Mouse (Mus musculus) MEL (cell line): ENCODE results near the gene Them5. TPM values are rescaled to one million over a fixed set of nuclear protein-coding genes. Genes with fewer than 3 reads are reported as not detected.

Source experiments
- DNase-seq: peaks from one replicate; pipeline ENCODE4 v3.0.0; 2011; ENCODE audit warnings: low read depth, low spot score
- H3K27ac ChIP-seq: 2 replicates; pipeline ENCODE4 v1.5.1; 2012; ENCODE audit warnings: low read depth, mild to moderate bottlenecking, control low read depth, low read length, moderate library complexity; ENCODE audit not compliant: control insufficient read depth
- H3K27me3 ChIP-seq, 2 experiments: fragments of 150-350 bp in 1 of 2; sonication (generic) in 1 of 2; 2 replicates each; pipeline ENCODE4 v1.6.1; 2012; ENCODE audit warnings: low read length in 2 of 2, mild to moderate bottlenecking in 2 of 2, improper control_type of control experiment in 1 of 2, moderate library complexity in 1 of 2; ENCODE audit not compliant: insufficient read depth in 2 of 2, control insufficient read depth in 1 of 2
- H3K36me3 ChIP-seq, 2 experiments: 2 replicates each; pipeline ENCODE4 v1.6.1; 2012 to 2014; ENCODE audit warnings: low read length in 2 of 2, improper control_type of control experiment in 1 of 2, inconsistent platforms in 1 of 2, mild to moderate bottlenecking in 1 of 2; ENCODE audit not compliant: insufficient read depth in 2 of 2, control insufficient read depth in 1 of 2
- H3K4me1 ChIP-seq, 2 experiments: fragments of 150-350 bp in 1 of 2; sonication (generic) in 1 of 2; 2 replicates each; pipeline ENCODE4 v1.6.1; 2012; ENCODE audit warnings: low read length in 2 of 2, improper control_type of control experiment in 1 of 2, mild to moderate bottlenecking in 1 of 2; ENCODE audit not compliant: insufficient read depth in 2 of 2, control insufficient read depth in 1 of 2
- H3K4me3 ChIP-seq, 2 experiments: fragments of 150-350 bp in 1 of 2; sonication (generic) in 1 of 2; 2 replicates each; pipeline ENCODE4 v1.5.1; 2012; ENCODE audit warnings: low read depth in 2 of 2, low read length in 2 of 2, mild to moderate bottlenecking in 2 of 2, moderate library complexity in 2 of 2, control low read depth in 1 of 2, improper control_type of control experiment in 1 of 2; ENCODE audit not compliant: control insufficient read depth in 1 of 2, insufficient read depth in 1 of 2
- H3K79me2 ChIP-seq: 2 replicates; pipeline ENCODE4 v1.6.1; 2012; ENCODE audit warnings: mild to moderate bottlenecking, low read length, moderate library complexity; ENCODE audit not compliant: control insufficient read depth, poor library complexity, insufficient read depth
- H3K9ac ChIP-seq: 2 replicates; pipeline ENCODE4 v1.6.1; 2012; ENCODE audit warnings: low read depth, mild to moderate bottlenecking, control low read depth, low read length, moderate library complexity; ENCODE audit not compliant: control insufficient read depth, poor library complexity, severe bottlenecking
- H3K9me3 ChIP-seq: fragments of 150-350 bp; sonication (generic); replicated peaks from 2 replicates; pipeline ENCODE4 v1.6.1; 2012; ENCODE audit warnings: mild to moderate bottlenecking, low read length, improper control_type of control experiment, moderate library complexity; ENCODE audit not compliant: insufficient read depth
- CHD2 ChIP-seq: IDR thresholded peaks from 2 replicates; pipeline ENCODE4 v1.6.1; 2011; ENCODE audit warnings: low read length, improper control_type of control experiment
- CTCF ChIP-seq, 3 experiments: IDR thresholded peaks in 2 of 3; conservative IDR thresholded peaks in 1 of 3; 2 replicates each; pipeline ENCODE4 v1.5.1; 2011 to 2012; ENCODE audit warnings: low read length in 3 of 3, low read depth in 2 of 3, mild to moderate bottlenecking in 2 of 3, improper control_type of control experiment in 1 of 3, inconsistent platforms in 1 of 3, mixed read lengths in 1 of 3, moderate library complexity in 1 of 3; ENCODE audit not compliant: control insufficient read depth in 1 of 3, insufficient read depth in 1 of 3, poor library complexity in 1 of 3, severe bottlenecking in 1 of 3
- GABPA ChIP-seq: IDR thresholded peaks from 2 replicates; pipeline ENCODE4 v1.6.1; 2012; ENCODE audit warnings: low read depth, mild to moderate bottlenecking, inconsistent platforms, low read length, improper control_type of control experiment, moderate library complexity
- HCFC1 ChIP-seq: IDR thresholded peaks from 2 replicates; pipeline ENCODE4 v1.6.1; 2012; ENCODE audit warnings: low read depth, mild to moderate bottlenecking, inconsistent platforms, low read length, improper control_type of control experiment, moderate library complexity
- JUND ChIP-seq: IDR thresholded peaks from 2 replicates; pipeline ENCODE4 v1.6.1; 2011; ENCODE audit warnings: low read depth, mild to moderate bottlenecking, improper control_type of control experiment, low read length
- KAT2A ChIP-seq: conservative IDR thresholded peaks from 2 replicates; pipeline ENCODE4 v1.6.1; 2012; ENCODE audit warnings: low read depth, low read length, improper control_type of control experiment, inconsistent platforms
- MEF2A ChIP-seq: IDR thresholded peaks from 2 replicates; pipeline ENCODE4 v1.6.1; 2014; ENCODE audit warnings: low read depth, mild to moderate bottlenecking, inconsistent platforms, low read length, improper control_type of control experiment; ENCODE audit not compliant: poor library complexity, insufficient replicate concordance, severe bottlenecking; ENCODE audit errors: extremely low read depth
- MYB ChIP-seq: IDR thresholded peaks from 2 replicates; pipeline ENCODE4 v1.6.1; 2011; ENCODE audit warnings: mild to moderate bottlenecking, low read depth, low read length, improper control_type of control experiment
- MYC ChIP-seq: IDR thresholded peaks from 2 replicates; pipeline ENCODE4 v1.6.1; 2011; ENCODE audit warnings: low read depth, mild to moderate bottlenecking, low read length, improper control_type of control experiment, moderate library complexity
- NRF1 ChIP-seq: IDR thresholded peaks from 2 replicates; pipeline ENCODE4 v1.6.1; 2014; ENCODE audit warnings: low read depth, mild to moderate bottlenecking, inconsistent platforms, low read length, improper control_type of control experiment, moderate library complexity; ENCODE audit not compliant: poor library complexity, insufficient read depth, severe bottlenecking
- POLR2A ChIP-seq, 2 experiments: IDR thresholded peaks; 2 replicates each; pipeline ENCODE4 v1.6.1; 2011 to 2012; ENCODE audit warnings: low read length in 2 of 2, mild to moderate bottlenecking in 2 of 2, control low read depth in 1 of 2, improper control_type of control experiment in 1 of 2, low read depth in 1 of 2, moderate library complexity in 1 of 2; ENCODE audit not compliant: control insufficient read depth in 1 of 2, insufficient read depth in 1 of 2, poor library complexity in 1 of 2
- POLR2AphosphoS2 ChIP-seq: IDR thresholded peaks from 2 replicates; pipeline ENCODE4 v1.6.1; 2011; ENCODE audit warnings: low read length, improper control_type of control experiment
- RAD21 ChIP-seq: IDR thresholded peaks from 2 replicates; pipeline ENCODE4 v1.6.1; 2011; ENCODE audit warnings: mild to moderate bottlenecking, low read depth, low read length, improper control_type of control experiment
- RCOR1 ChIP-seq: IDR thresholded peaks from 2 replicates; pipeline ENCODE4 v1.6.1; 2012; ENCODE audit warnings: low read depth, mild to moderate bottlenecking, inconsistent platforms, low read length, improper control_type of control experiment
- SIN3A ChIP-seq: IDR thresholded peaks from 2 replicates; pipeline ENCODE4 v1.6.1; 2012; ENCODE audit warnings: low read length, improper control_type of control experiment, inconsistent platforms
- TAL1 ChIP-seq: IDR thresholded peaks from 2 replicates; pipeline ENCODE4 v1.6.1; 2012; ENCODE audit warnings: mild to moderate bottlenecking, inconsistent platforms, low read length, moderate library complexity, mixed read lengths
- TBP ChIP-seq: IDR thresholded peaks from 2 replicates; pipeline ENCODE4 v1.8.0; 2011; ENCODE audit warnings: low read depth, low read length, improper control_type of control experiment
- UBTF ChIP-seq: IDR thresholded peaks from 2 replicates; pipeline ENCODE4 v1.6.1; 2012; ENCODE audit warnings: low read depth, mild to moderate bottlenecking, inconsistent platforms, low read length, improper control_type of control experiment, moderate library complexity, borderline replicate concordance; ENCODE audit not compliant: insufficient read depth
- USF1 ChIP-seq: IDR thresholded peaks from 2 replicates; pipeline ENCODE4 v1.6.1; 2014; ENCODE audit warnings: low read depth, mild to moderate bottlenecking, inconsistent platforms, low read length, improper control_type of control experiment, moderate library complexity
- ZC3H11A ChIP-seq: IDR thresholded peaks from 2 replicates; pipeline ENCODE4 v1.6.1; 2012; ENCODE audit warnings: low read depth, mild to moderate bottlenecking, inconsistent platforms, low read length, improper control_type of control experiment
- ZKSCAN1 ChIP-seq: IDR thresholded peaks from 2 replicates; pipeline ENCODE4 v1.6.1; 2012; ENCODE audit warnings: low read depth, mild to moderate bottlenecking, inconsistent platforms, low read length, improper control_type of control experiment, moderate library complexity
- polyA plus RNA-seq, 2 experiments: library from polyadenylated mRNA; stranded (reverse) in 1 of 2; unstranded in 1 of 2; fragments of >175 nt in 1 of 2; fragments of >200 nt in 1 of 2; gene quantifications; 2 replicates each; pipeline versions ENCODE4 v1.2.1 to v1.2.4; 2012; ENCODE audit warnings: low replicate concordance in 2 of 2, low read depth in 1 of 2; ENCODE audit not compliant: insufficient read length in 2 of 2, insufficient read depth in 1 of 2, missing spikeins in 1 of 2
- total RNA-seq: library from RNA; depleted of rRNA; stranded (reverse); fragments of 300-350 nt; gene quantifications from 2 replicates; pipeline ENCODE4 v1.2.3, GENCODE M21; 2012

The Them5 gene
- total and polyA plus RNA-seq, 3 experiments, result not detected

- Histone ChIP-seq H3K27ac (no peak overlapping the region), H3K27me3 (no peaks in the 10 kb centered on the region), H3K4me1 (peaks cover 0 to 3% of the 10 kb centered on the region in 2 experiments; a peak in 1 of 4 replicates), H3K9ac (no peak overlapping the region), H3K36me3 (no peaks in the 10 kb centered on the region), H3K9me3 (no peaks in the 10 kb centered on the region), H3K4me3 (no peak overlapping the region), H3K79me2 (no peaks in the 10 kb centered on the region; the same call in 1 of the 2 replicates)
- TF ChIP-seq TBP (no peak), JUND (no peak), UBTF (no peak), POLR2A (IDR thresholded peaks at IDR 0.05; ENCODE audit: control insufficient read depth in 1 of 2, insufficient read depth in 1 of 2, low read depth in 1 of 2, low read length in 2 of 2, poor library complexity in 1 of 2) (no peak), ZKSCAN1 (no peak), TAL1 (no peak), MYC (no peak), RCOR1 (no peak)
- DNase-seq, result no peak
Measured at GRCm38 (mm10) chr3:94311376-94311775, 30.5 kb upstream of the Them5 start.

DNA sequence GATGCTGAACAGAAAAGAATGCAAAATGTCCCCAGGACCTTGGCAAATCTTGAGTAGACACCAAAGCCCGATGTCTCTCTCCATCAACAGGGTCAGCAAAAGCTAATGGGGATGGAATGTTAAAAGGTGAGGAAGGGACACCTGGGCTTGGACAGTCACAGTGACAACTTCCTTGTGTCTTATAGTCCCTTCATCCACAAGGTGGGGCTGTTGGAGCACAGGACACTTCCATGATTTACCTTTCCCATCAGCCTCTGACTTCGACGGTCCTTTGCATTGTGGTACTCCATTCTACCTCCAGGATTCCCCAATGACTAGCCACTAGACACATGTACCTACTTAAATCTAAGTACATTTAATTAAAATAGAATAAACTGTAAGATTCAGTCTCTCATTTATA is 13.2 kb upstream of the Them5 start:
- H3K27ac ChIP-seq, result no peak overlapping the region
- peaks cover 0 to 2% of the 10 kb centered on the region in 2 experiments; a peak in 2 of 4 replicates for H3K27me3 ChIP-seq

DNA sequence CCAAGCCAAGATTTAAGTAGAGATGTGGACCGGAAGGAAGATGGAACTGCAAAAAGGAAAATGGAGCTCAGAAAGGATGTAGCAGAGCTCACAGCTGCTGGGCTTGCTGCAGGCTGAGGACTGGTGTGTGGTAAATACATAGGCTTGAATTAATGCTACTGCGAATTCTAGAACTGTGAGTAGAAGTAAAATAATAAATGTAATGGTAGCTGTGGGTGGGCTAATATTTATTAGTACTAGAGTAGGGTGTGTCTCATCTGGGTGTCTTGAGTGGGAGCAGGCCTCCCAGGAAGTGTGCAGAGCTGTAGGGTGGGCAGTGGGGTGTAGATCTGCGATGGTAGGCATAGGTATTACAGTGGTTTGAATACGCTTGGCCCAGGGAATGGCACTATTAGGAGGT is 7.5 kb upstream of the Them5 start:
- peaks cover 0 to 9% of the 10 kb centered on the region in 2 experiments; a peak in 3 of 4 replicates for H3K27me3 ChIP-seq
- no peaks in the 10 kb centered on the region for H3K4me1 ChIP-seq
- no peak overlapping the region for H3K4me3 ChIP-seq
- H3K79me2 ChIP-seq, result no peaks in the 10 kb centered on the region
- no peak for DNase-seq
- TF ChIP-seq GABPA, result no peak
- no peak for TF ChIP-seq HCFC1
- TF ChIP-seq ZC3H11A, result no peak
- TF ChIP-seq MYB, result no peak
- no peak for TF ChIP-seq UBTF
- TF ChIP-seq USF1, result no peak
- no peak for TF ChIP-seq SIN3A
- TF ChIP-seq RAD21, result no peak
- no peak for TF ChIP-seq KAT2A
- no peak for TF ChIP-seq POLR2AphosphoS2
- no peak for TF ChIP-seq NRF1
- no peak for TF ChIP-seq MEF2A
- TF ChIP-seq, all 39 proteins: peak for 0
- Histone ChIP-seq H3K36me3 (no peaks in the 10 kb centered on the region), H3K27ac (no peak overlapping the region), H3K9me3 (no peaks in the 10 kb centered on the region), H3K9ac (no peak overlapping the region)

More for the DNA sequence above, 13.2 kb upstream of the Them5 start:
- Histone ChIP-seq H3K9me3 (no peaks in the 10 kb centered on the region), H3K4me3 (no peak overlapping the region), H3K4me1 (no peaks in the 10 kb centered on the region), H3K9ac (no peak overlapping the region), H3K79me2 (no peaks in the 10 kb centered on the region), H3K36me3 (no peaks in the 10 kb centered on the region; a peak in 1 of 4 replicates)
- TF ChIP-seq CHD2 (no peak), JUND (no peak), RAD21 (peak; percentile 17), CTCF (IDR thresholded peaks at IDR 0.05 in 2 of 3, conservative IDR thresholded peaks at IDR 0.05 in 1 of 3; ENCODE audit: control insufficient read depth in 1 of 3, insufficient read depth in 1 of 3, low read depth in 2 of 3, low read length in 3 of 3, poor library complexity in 1 of 3, severe bottlenecking in 1 of 3) (peak in 2 of 3 experiments; percentile 11 to 26; a peak in 4 of 6 replicates)
- DNase-seq, result no peak
